Mouse (Mus musculus) brain, embryonic 14.5 days (tissue): ENCODE data around the gene Ankrd44.

Source experiments
- CTCF ChIP-seq: fragments of 200-500 bp; IDR thresholded peaks from 2 replicates; pipeline ENCODE4 v1.5.1; 2012; ENCODE audit warnings: inconsistent platforms, mild to moderate bottlenecking, moderate library complexity, borderline replicate concordance; ENCODE audit not compliant: insufficient read depth, insufficient read length; ENCODE audit errors: extremely low read depth
- POLR2A ChIP-seq: fragments of 200-500 bp; IDR thresholded peaks from 2 replicates; pipeline ENCODE4 v1.6.1; 2012; ENCODE audit warnings: mild to moderate bottlenecking, inconsistent platforms, borderline replicate concordance; ENCODE audit not compliant: poor library complexity, insufficient read depth, insufficient read length, severe bottlenecking; ENCODE audit errors: extremely low read depth

DNA sequence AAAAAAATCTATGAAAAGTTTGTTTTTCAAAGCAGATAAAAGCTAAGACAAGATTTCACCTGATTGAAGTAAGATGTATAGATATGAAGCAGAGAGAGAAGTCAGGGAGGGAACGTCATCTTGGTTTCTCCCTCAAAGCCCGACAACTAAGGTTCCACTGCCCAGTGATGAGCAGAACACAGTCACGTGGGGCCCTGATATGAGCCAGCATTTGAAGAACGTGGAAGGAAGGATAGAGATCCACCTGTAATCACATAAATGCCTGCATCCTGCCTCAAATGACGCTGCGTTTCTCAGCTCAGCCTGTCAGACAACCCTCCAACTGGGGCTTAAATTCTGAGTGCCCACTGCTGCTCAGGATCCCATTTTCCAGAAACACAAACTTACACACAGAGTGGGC lies 52.1 kb downstream of the Ankrd44 start:
- TF ChIP-seq POLR2A, result no peak
- no peak for TF ChIP-seq CTCF
